Mouse (Mus musculus) heart, postnatal 0 days (tissue): ENCODE results near the gene Taf10. TPM values are rescaled to one million over a fixed set of nuclear protein-coding genes. Genes with fewer than 3 reads are reported as not detected.

Experiments
- ATAC-seq: fragments of 200-750 bp; cut with Nextera tagmentation; 2 replicates; pipeline ENCODE4 v1.8.0; 2017; ENCODE audit warnings: low read depth, moderate number of reproducible peaks, moderate library complexity; ENCODE audit not compliant: insufficient read depth
- DNase-seq: peaks from one replicate; pipeline ENCODE4 v3.0.0-alpha.2; 2016; ENCODE audit warnings: low spot score
- H3K27ac ChIP-seq: fragments of 300-500 bp; sonication (generic); 2 replicates; pipeline ENCODE4 v1.5.1; 2014; ENCODE audit warnings: low read depth, mild to moderate bottlenecking
- H3K27me3 ChIP-seq: fragments of 300-500 bp; sonication (generic); 2 replicates; pipeline ENCODE4 v1.6.1; 2014; ENCODE audit warnings: low read length, mixed read lengths; ENCODE audit not compliant: control insufficient read depth, insufficient read depth
- H3K36me3 ChIP-seq: fragments of 300-500 bp; sonication (generic); replicated peaks from 2 replicates; pipeline ENCODE4 v1.6.1; 2014; ENCODE audit warnings: low read length, mixed read lengths; ENCODE audit not compliant: control insufficient read depth, insufficient read depth
- H3K4me1 ChIP-seq: fragments of 300-500 bp; sonication (generic); 2 replicates; pipeline ENCODE4 v1.6.1; 2014; ENCODE audit warnings: antibody characterized with exemption; ENCODE audit not compliant: control insufficient read depth, insufficient read depth
- H3K4me2 ChIP-seq: fragments of 300-500 bp; sonication (generic); 2 replicates; pipeline ENCODE4 v1.6.1; 2014; ENCODE audit warnings: low read depth, mild to moderate bottlenecking, low read length, moderate library complexity
- H3K4me3 ChIP-seq: fragments of 300-500 bp; sonication (generic); 2 replicates; pipeline ENCODE4 v1.5.1; 2014; ENCODE audit warnings: low read depth, low read length
- H3K9ac ChIP-seq: fragments of 300-500 bp; sonication (generic); replicated peaks from 2 replicates; pipeline ENCODE4 v1.6.1; 2014; ENCODE audit warnings: low read depth, low read length, mixed read lengths
- H3K9me3 ChIP-seq: fragments of 300-500 bp; sonication (generic); replicated peaks from 2 replicates; pipeline ENCODE4 v1.6.1; 2016; ENCODE audit warnings: low read length; ENCODE audit not compliant: control insufficient read depth
- CTCF ChIP-seq: IDR thresholded peaks from 2 replicates; pipeline ENCODE4 v1.5.1; 2016; ENCODE audit warnings: antibody characterized with exemption, control low read depth, low read depth
- EP300 ChIP-seq: IDR thresholded peaks from 2 replicates; pipeline ENCODE4 v1.6.1; 2016; ENCODE audit warnings: antibody characterized with exemption, low read depth
- WGBS: fragments of 180-500 bp; shearing (Covaris S2); extraction: QIAGEN DNeasy Blood & Tissue Kit; methylation state at CpG from one replicate; pipeline ENCODE4 v1.1.7; 2014; 5-methylcytosine and 5-hydroxymethylcytosine counted together
- polyA plus RNA-seq: library from polyadenylated mRNA; unstranded; fragments of >200 nt; fragmentation: Nextera tagmentation; extraction: Ambion mirVana; gene quantifications from 2 replicates; pipeline ENCODE4 v1.2.1, GENCODE M21; 2015
- total RNA-seq: library from RNA; depleted of rRNA; stranded (reverse); fragments of >200 nt; gene quantifications from 2 replicates; pipeline ENCODE4 v1.2.3, GENCODE M21; 2014; ENCODE audit warnings: low replicate concordance

Taf10 gene
- total and polyA plus RNA-seq, 2 experiments from 2014 or later, result 80.1 to 108 TPM

- DNase-seq (no peak), ATAC-seq (no peak)
- H3K27ac ChIP-seq, result no peak overlapping the region
- no peak overlapping the region for H3K4me2 ChIP-seq
- no peaks in the 10 kb centered on the region for H3K27me3 ChIP-seq
- no peaks in the 10 kb centered on the region for H3K9me3 ChIP-seq
- H3K9ac ChIP-seq, result no peak overlapping the region
- 73% methylated on average over 6 of the region's 6 CpGs for WGBS
- TF ChIP-seq EP300 (no peak), CTCF (no peak)
- H3K4me1 ChIP-seq, result no peaks in the 10 kb centered on the region
- peaks cover 43% of the 10 kb centered on the region for H3K36me3 ChIP-seq
- no peak overlapping the region for H3K4me3 ChIP-seq
Observed at GRCm38 (mm10) chr7:105728701-105729428, 15.3 kb downstream of the Taf10 start.

- no peak for DNase-seq
- Histone ChIP-seq H3K4me3 (no peak overlapping the region), H3K4me2 (no peak overlapping the region), H3K27me3 (no peaks in the 10 kb centered on the region), H3K9ac (no peak overlapping the region), H3K4me1 (no peaks in the 10 kb centered on the region), H3K9me3 (no peaks in the 10 kb centered on the region), H3K36me3 (peaks cover 24% of the 10 kb centered on the region), H3K27ac (no peak overlapping the region)
- WGBS, result 89% methylated on average over 4 of the region's 4 CpGs
- TF ChIP-seq EP300, result no peak
- no peak for TF ChIP-seq CTCF
- no peak for ATAC-seq
Observed at GRCm38 (mm10) chr7:105726980-105727325, 17.2 kb downstream of the Taf10 start.

- Histone ChIP-seq H3K4me3 (no peak overlapping the region), H3K27ac (no peak overlapping the region), H3K36me3 (peaks cover 18% of the 10 kb centered on the region), H3K27me3 (no peaks in the 10 kb centered on the region), H3K4me1 (no peaks in the 10 kb centered on the region), H3K9ac (no peak overlapping the region), H3K4me2 (no peak overlapping the region), H3K9me3 (no peaks in the 10 kb centered on the region)
- DNase-seq (peak; percentile 81), ATAC-seq (peak; percentile 66; the same call in 1 of the 2 replicates)
- WGBS, result 75% methylated on average over 4 of the region's 4 CpGs
- peak; percentile 94 for TF ChIP-seq CTCF
- TF ChIP-seq EP300, result no peak
Observed at GRCm38 (mm10) chr7:105726144-105726979, 17.8 kb downstream of the Taf10 start.

- no peak for DNase-seq
- Histone ChIP-seq H3K4me2 (no peak overlapping the region), H3K36me3 (no peaks in the 10 kb centered on the region), H3K9ac (no peak overlapping the region), H3K9me3 (no peaks in the 10 kb centered on the region), H3K27ac (no peak overlapping the region), H3K4me1 (no peaks in the 10 kb centered on the region), H3K27me3 (no peaks in the 10 kb centered on the region), H3K4me3 (no peak overlapping the region)
- ATAC-seq, result no peak
- no peak for TF ChIP-seq CTCF
- TF ChIP-seq EP300, result no peak
- WGBS, result 51% methylated on average over 2 of the region's 2 CpGs
Observed at GRCm38 (mm10) chr7:105721916-105722315, 22.2 kb downstream of the Taf10 start.

GRCm38 (mm10) chr7:105715366-105715765 is 28.8 kb downstream of the Taf10 start:
- no peak overlapping the region for H3K9ac ChIP-seq
- WGBS, result 58% methylated on average over 3 of the region's 3 CpGs
- no peak overlapping the region for H3K4me3 ChIP-seq
- no peak overlapping the region for H3K4me2 ChIP-seq
- H3K9me3 ChIP-seq, result no peaks in the 10 kb centered on the region
- no peaks in the 10 kb centered on the region for H3K4me1 ChIP-seq
- H3K36me3 ChIP-seq, result no peaks in the 10 kb centered on the region
- H3K27me3 ChIP-seq, result no peaks in the 10 kb centered on the region
- TF ChIP-seq CTCF, result no peak
- no peak for TF ChIP-seq EP300
- no peak overlapping the region for H3K27ac ChIP-seq
- DNase-seq (no peak), ATAC-seq (no peak)
